Mouse (Mus musculus): Measurements from ENCODE around the gene Olfr654. TPM values are rescaled to one million over a fixed set of nuclear protein-coding genes. Genes with fewer than 3 reads are reported as not detected.

Olfr654 gene
- polyA plus RNA-seq, 1 experiment from 2014 or later, result not detected

Other genes starting within 250 kb of the Olfr654 start
- 1.2 and 1.4 TPM in 2 replicates for gene Trim12c, start 233.7 kb upstream of the Olfr654 start, polyA plus RNA-seq (2016; fragmentation: Nextera tagmentation; extraction: Ambion mirVana)
- 0.11 TPM in 1 of 2 replicates, not detected in the other for gene Trim30b, start 217.1 kb upstream of the Olfr654 start, polyA plus RNA-seq (2016; fragmentation: Nextera tagmentation; extraction: Ambion mirVana)
- gene Trim30c, start 186.2 kb upstream of the Olfr654 start, polyA plus RNA-seq (2016; fragmentation: Nextera tagmentation; extraction: Ambion mirVana), result 0.14 and 0.20 TPM in 2 replicates
- gene Trim30a, start 121.8 kb upstream of the Olfr654 start, polyA plus RNA-seq (2016; fragmentation: Nextera tagmentation; extraction: Ambion mirVana), result 1.2 and 1.3 TPM in 2 replicates
- 0.42 and 0.43 TPM in 2 replicates for gene Trim30d, start 79.2 kb upstream of the Olfr654 start, polyA plus RNA-seq (2016; fragmentation: Nextera tagmentation; extraction: Ambion mirVana)
- gene Olfr651, start 36.9 kb upstream of the Olfr654 start, polyA plus RNA-seq (2016; fragmentation: Nextera tagmentation; extraction: Ambion mirVana), result not detected in 2 replicates
- gene Olfr652, start 26.1 kb upstream of the Olfr654 start, polyA plus RNA-seq (2016; fragmentation: Nextera tagmentation; extraction: Ambion mirVana), result not detected in 2 replicates
- gene Olfr653, start 9.7 kb upstream of the Olfr654 start, polyA plus RNA-seq (2016; fragmentation: Nextera tagmentation; extraction: Ambion mirVana), result not detected in 2 replicates
- not detected in 2 replicates for gene Olfr655, start 14.8 kb downstream of the Olfr654 start, polyA plus RNA-seq (2016; fragmentation: Nextera tagmentation; extraction: Ambion mirVana)
- gene Olfr656, start 26.9 kb downstream of the Olfr654 start, polyA plus RNA-seq (2016; fragmentation: Nextera tagmentation; extraction: Ambion mirVana), result not detected in 2 replicates
- gene Olfr657, start 37.8 kb downstream of the Olfr654 start, polyA plus RNA-seq (2016; fragmentation: Nextera tagmentation; extraction: Ambion mirVana), result not detected in 2 replicates
- gene Olfr658, start 60.3 kb downstream of the Olfr654 start, polyA plus RNA-seq (2016; fragmentation: Nextera tagmentation; extraction: Ambion mirVana), result not detected in 2 replicates
- gene Olfr659, start 79.7 kb downstream of the Olfr654 start, polyA plus RNA-seq (2016; fragmentation: Nextera tagmentation; extraction: Ambion mirVana), result not detected in 2 replicates
- gene Olfr661, start 99.5 kb downstream of the Olfr654 start, polyA plus RNA-seq (2016; fragmentation: Nextera tagmentation; extraction: Ambion mirVana), result not detected in 2 replicates
- gene Usp17le, start 190.4 kb downstream of the Olfr654 start, polyA plus RNA-seq (2016; fragmentation: Nextera tagmentation; extraction: Ambion mirVana), result not detected in 2 replicates